Mouse (Mus musculus) kidney, embryonic 15.5 days (tissue): ENCODE data around the gene Arglu1. TPM values are rescaled to one million over a fixed set of nuclear protein-coding genes. Genes with fewer than 3 reads are reported as not detected.

Experiments
- microRNA-seq: library from miRNA; unstranded; fragments of <30 nt; microRNA quantifications from one replicate; pipeline ENCODE4, GENCODE M21; 2016
- polyA plus RNA-seq: library from polyadenylated mRNA; unstranded; fragments of >200 nt; fragmentation: Nextera tagmentation; extraction: Ambion mirVana; gene quantifications from 2 replicates; pipeline ENCODE4 v1.2.1, GENCODE M21; 2015

Gene Arglu1
- polyA plus RNA-seq, 1 experiment from 2014 or later, result 146 TPM

Small RNA genes lying within 50 kb of the gene (microRNA-seq; reads per million reads assigned to microRNA genes)
- gene Mir7654, result 8.7 reads per million, percentile 27 among the genes with 10 or more reads in this experiment

Other genes with a start within 250 kb of the Arglu1 start
- 26.2 TPM in 2 replicates for gene Efnb2, start 29.3 kb downstream of the Arglu1 start, polyA plus RNA-seq